Mouse (Mus musculus): ENCODE data around the gene Cpsf3.

- TF ChIP-seq REST (IDR thresholded peaks at IDR 0.05; ENCODE audit: insufficient read depth, insufficient read length) (no peak), MAX (IDR thresholded peaks at IDR 0.05; ENCODE audit: low read depth) (no peak), MYOG (IDR thresholded peaks at IDR 0.05; ENCODE audit: control insufficient read depth in 1 of 3, insufficient read depth in 1 of 3, insufficient read length in 2 of 3, low read depth in 2 of 3) (no peak), POLR2A (IDR thresholded peaks at IDR 0.05; ENCODE audit: insufficient read length, low read depth) (no peak), E2F4 (IDR thresholded peaks at IDR 0.05; ENCODE audit: insufficient read depth) (no peak), MYOD1 (IDR thresholded peaks at IDR 0.05; ENCODE audit: control insufficient read depth in 1 of 3, insufficient read length in 2 of 3, low read depth in 2 of 3) (no peak), USF1 (IDR thresholded peaks at IDR 0.05; ENCODE audit: low read depth) (no peak), POLR2AphosphoS2 (IDR thresholded peaks at IDR 0.05; ENCODE audit: insufficient read length, low read depth) (no peak), TCF12 (IDR thresholded peaks at IDR 0.05; ENCODE audit: insufficient read depth, poor library complexity, severe bottlenecking) (no peak)
Observed at GRCm38 (mm10) chr12:21261521-21261920, 23.7 kb upstream of the Cpsf3 start.

Measured in myocyte (in vitro differentiated cells).